Comparison of ENCODE assay signal across 7 mouse cellular contexts in genomic region chr10:67535256-67535655, GRCm38 (mm10). TPM values are rescaled to one million over a fixed set of nuclear protein-coding genes. Genes with fewer than 3 reads are reported as not detected.
DNase-seq lines count a peak whose midpoint lies in the region; ATAC-seq lines count a peak whose summit lies in the region.

Gene Egr2 (plus strand): TSS chr10:67535475.

- peaks cover 72% of the 10 kb centered on the region for H3K27me3 ChIP-seq in forebrain, embryonic 11.5 days (ENCODE audit: control insufficient read depth, insufficient read depth, low read length)
- peaks cover 84% of the 10 kb centered on the region for H3K27me3 ChIP-seq in hindbrain, embryonic 14.5 days (ENCODE audit: control insufficient read depth, insufficient read depth, low read length)
- H3K27me3 ChIP-seq in lung, embryonic 16.5 days (ENCODE audit: control insufficient read depth, insufficient read depth, low read depth, low read length), result peaks cover 60% of the 10 kb centered on the region
- H3K27me3 ChIP-seq in stomach, embryonic 15.5 days (replicated peaks), result peaks cover 61% of the 10 kb centered on the region

- H3K27ac ChIP-seq in forebrain, embryonic 11.5 days (ENCODE audit: low read depth, low read length), result no peak within 1 kb of the TSS
- no peak within 1 kb of the TSS for H3K27ac ChIP-seq in hindbrain, embryonic 14.5 days
- no peak within 1 kb of the TSS for H3K27ac ChIP-seq in lung, embryonic 16.5 days (ENCODE audit: low read length)
- no peak within 1 kb of the TSS for H3K27ac ChIP-seq in stomach, embryonic 15.5 days

- ATAC-seq in forebrain, embryonic 11.5 days (replicated peaks; ENCODE audit: low FRiP score), result no peak
- no peak for ATAC-seq in hindbrain, embryonic 14.5 days (ENCODE audit: low FRiP score)
- ATAC-seq in lung, embryonic 16.5 days (ENCODE audit: low read depth), result no peak
- no peak for ATAC-seq in stomach, embryonic 15.5 days (ENCODE audit: insufficient read depth, low FRiP score, low read depth)

- H3K36me3 ChIP-seq in forebrain, embryonic 11.5 days (ENCODE audit: control insufficient read depth, insufficient read depth, low read length), result no peaks in the 10 kb centered on the region
- H3K36me3 ChIP-seq in hindbrain, embryonic 14.5 days (replicated peaks; ENCODE audit: control insufficient read depth, insufficient read depth), result no peaks in the 10 kb centered on the region
- H3K36me3 ChIP-seq in lung, embryonic 16.5 days (ENCODE audit: control insufficient read depth, insufficient read depth, low read length), result no peaks in the 10 kb centered on the region
- no peaks in the 10 kb centered on the region for H3K36me3 ChIP-seq in stomach, embryonic 15.5 days

- DNase-seq in lung, adult 18-20 months, result peak; percentile 7 to 12
- no peak for DNase-seq in lung, postnatal 25 days (ENCODE audit: low spot score)
- DNase-seq in adrenal gland, postnatal 10 days, result peak; percentile 44
- peak; percentile 64 for DNase-seq in forebrain, embryonic 11.5 days (ENCODE audit: low spot score)
- DNase-seq in hindbrain, embryonic 14.5 days (ENCODE audit: low spot score), result no peak

- H3K4me2 ChIP-seq in forebrain, embryonic 11.5 days (ENCODE audit: low read depth, low read length, severe bottlenecking), result peak within 1 kb of the TSS; percentile 80
- peak within 1 kb of the TSS; percentile 93 for H3K4me2 ChIP-seq in hindbrain, embryonic 14.5 days (replicated peaks)
- H3K4me2 ChIP-seq in lung, embryonic 16.5 days (ENCODE audit: low read depth, low read length), result peak within 1 kb of the TSS; percentile 99
- H3K4me2 ChIP-seq in stomach, embryonic 15.5 days, result peak within 1 kb of the TSS; percentile 99

- peak within 1 kb of the TSS; percentile 52 for H3K4me3 ChIP-seq in forebrain, embryonic 11.5 days (ENCODE audit: low read depth, low read length)
- peak within 1 kb of the TSS; percentile 59 for H3K4me3 ChIP-seq in hindbrain, embryonic 14.5 days (replicated peaks; ENCODE audit: low read length)
- peak within 1 kb of the TSS; percentile 61 for H3K4me3 ChIP-seq in lung, embryonic 16.5 days (ENCODE audit: low read length)
- H3K4me3 ChIP-seq in stomach, embryonic 15.5 days (replicated peaks), result peak within 1 kb of the TSS; percentile 68

- peaks cover 15% of the 10 kb centered on the region; the same call in 1 of the 2 replicates for H3K4me1 ChIP-seq in forebrain, embryonic 11.5 days (replicated peaks; ENCODE audit: control insufficient read depth, insufficient read depth, low read length)
- peaks cover 27% of the 10 kb centered on the region for H3K4me1 ChIP-seq in hindbrain, embryonic 14.5 days (replicated peaks; ENCODE audit: control insufficient read depth, insufficient read depth, low read length)
- peaks cover 21% of the 10 kb centered on the region for H3K4me1 ChIP-seq in lung, embryonic 16.5 days (replicated peaks; ENCODE audit: control insufficient read depth, insufficient read depth, low read length)
- peaks cover 35% of the 10 kb centered on the region for H3K4me1 ChIP-seq in stomach, embryonic 15.5 days

- no peak within 1 kb of the TSS; the same call in 1 of the 2 replicates for H3K9ac ChIP-seq in forebrain, embryonic 11.5 days (ENCODE audit: low read length)
- H3K9ac ChIP-seq in hindbrain, embryonic 14.5 days, result peak within 1 kb of the TSS; percentile 21; the same call in 1 of the 2 replicates
- H3K9ac ChIP-seq in lung, embryonic 16.5 days (ENCODE audit: low read length), result peak within 1 kb of the TSS; percentile 54
- no peak within 1 kb of the TSS for H3K9ac ChIP-seq in stomach, embryonic 15.5 days

- 1% methylated on average over 35 of the region's 37 CpGs for WGBS in forebrain, embryonic 11.5 days
- WGBS in hindbrain, embryonic 14.5 days, result under 1% methylated on average over 33 of the region's 37 CpGs
- WGBS in lung, embryonic 16.5 days, result under 1% methylated on average over 33 of the region's 37 CpGs
- WGBS in stomach, embryonic 15.5 days, result 0% methylated on average over 30 of the region's 37 CpGs

- no peaks in the 10 kb centered on the region for H3K9me3 ChIP-seq in forebrain, embryonic 11.5 days (ENCODE audit: control insufficient read depth, low read length)
- H3K9me3 ChIP-seq in hindbrain, embryonic 14.5 days (ENCODE audit: control insufficient read depth, low read length), result no peaks in the 10 kb centered on the region
- no peaks in the 10 kb centered on the region for H3K9me3 ChIP-seq in lung, embryonic 16.5 days (ENCODE audit: control insufficient read depth, low read length)
- no peaks in the 10 kb centered on the region for H3K9me3 ChIP-seq in stomach, embryonic 15.5 days

RNA-seq across cellular contexts. Expression of gene Egr2, which starts in this region (rescaled TPM):
- 1 to 10 TPM; 1.1 to 1.2 TPM for total RNA-seq in adrenal gland, postnatal 10 days (2021)
- 0.29 TPM in 1 of 2 replicates, not detected in the other for polyA plus RNA-seq in forebrain, embryonic 11.5 days (2014; fragmentation: Nextera tagmentation; extraction: Ambion mirVana)
- polyA plus RNA-seq in hindbrain, embryonic 14.5 days (2014; fragmentation: Nextera tagmentation; extraction: Ambion mirVana), result 1.2 and 1.8 TPM in 2 replicates
- polyA plus RNA-seq in lung, embryonic 16.5 days (2015; fragmentation: Nextera tagmentation; extraction: Ambion mirVana), result 0.49 and 0.99 TPM in 2 replicates
- polyA plus RNA-seq in stomach, embryonic 15.5 days (2015; fragmentation: Nextera tagmentation; extraction: Ambion mirVana), result 0.18 and 0.27 TPM in 2 replicates

Comparison
In these comparisons a context has a peak if more than half of its experiments do, and no peak if none do; other contexts are left out.
1. DNase-seq: peak in lung, adult 18-20 months (2 of 2) and adrenal gland, postnatal 10 days (single experiment); none in lung, postnatal 25 days (single experiment) and hindbrain, embryonic 14.5 days (single experiment).
2. Peak in DNase-seq, H3K4me3 ChIP-seq and H3K4me2 ChIP-seq in forebrain, embryonic 11.5 days; RNA of the gene not detected or under 1 TPM.
3. H3K9ac ChIP-seq: peak in hindbrain, embryonic 14.5 days (single experiment) and lung, embryonic 16.5 days (single experiment); none in forebrain, embryonic 11.5 days (single experiment) and stomach, embryonic 15.5 days (single experiment).
4. Peak in every context shown above with its lines, with median percentiles within 50 percentile points of each other: H3K4me2 ChIP-seq and H3K4me3 ChIP-seq.